Mouse (Mus musculus) liver, embryonic 12.5 days (tissue): Measurements from ENCODE around the gene Sh3pxd2a. TPM values are rescaled to one million over a fixed set of nuclear protein-coding genes. Genes with fewer than 3 reads are reported as not detected.

Experiments
- ATAC-seq: fragments of 200-750 bp; cut with Nextera tagmentation; 2 replicates; pipeline ENCODE4 v1.8.0; 2017; ENCODE audit warnings: moderate number of reproducible peaks, mild to moderate bottlenecking, moderate library complexity
- H3K27ac ChIP-seq: fragments of 300-500 bp; sonication (generic); 2 replicates; pipeline ENCODE4 v1.5.1; 2016; ENCODE audit warnings: mild to moderate bottlenecking
- H3K27me3 ChIP-seq: fragments of 300-500 bp; sonication (generic); replicated peaks from 2 replicates; pipeline ENCODE4 v1.6.1; 2016; ENCODE audit warnings: mild to moderate bottlenecking, moderate library complexity
- H3K36me3 ChIP-seq: fragments of 300-500 bp; sonication (generic); 2 replicates; pipeline ENCODE4 v1.6.1; 2016; ENCODE audit warnings: mild to moderate bottlenecking, moderate library complexity
- H3K4me1 ChIP-seq: fragments of 300-500 bp; sonication (generic); 2 replicates; pipeline ENCODE4 v1.6.1; 2016
- H3K4me2 ChIP-seq: fragments of 300-500 bp; sonication (generic); 2 replicates; pipeline ENCODE4 v1.6.1; 2016; ENCODE audit warnings: mild to moderate bottlenecking, moderate library complexity
- H3K4me3 ChIP-seq: fragments of 300-500 bp; sonication (generic); 2 replicates; pipeline ENCODE4 v1.5.1; 2016; ENCODE audit warnings: mild to moderate bottlenecking, moderate library complexity
- H3K9ac ChIP-seq: fragments of 300-500 bp; sonication (generic); 2 replicates; pipeline ENCODE4 v1.6.1; 2016; ENCODE audit warnings: mild to moderate bottlenecking, moderate library complexity
- H3K9me3 ChIP-seq: fragments of 300-500 bp; sonication (generic); replicated peaks from 2 replicates; pipeline ENCODE4 v1.6.1; 2016; ENCODE audit warnings: mild to moderate bottlenecking, moderate library complexity
- WGBS: fragments of 180-500 bp; shearing (Covaris S2); methylation state at CpG from one replicate; pipeline ENCODE4 v1.1.7; 2016; ENCODE audit not compliant: insufficient replicate concordance; 5-methylcytosine and 5-hydroxymethylcytosine counted together
- polyA plus RNA-seq: library from polyadenylated mRNA; unstranded; fragments of >200 nt; fragmentation: Nextera tagmentation; extraction: Ambion mirVana; gene quantifications from 2 replicates; pipeline ENCODE4 v1.2.1, GENCODE M21; 2016

Gene Sh3pxd2a
- polyA plus RNA-seq, 1 experiment from 2014 or later: 1.1 TPM

GRCm38 (mm10) chr19:47222841-47223557 is 241.2 kb downstream of the Sh3pxd2a start:
- H3K27ac ChIP-seq: no peak overlapping the region
- 55% methylated on average over 15 of the region's 15 CpGs for WGBS
- no peaks in the 10 kb centered on the region for H3K36me3 ChIP-seq
- H3K4me1 ChIP-seq: peaks cover 10% of the 10 kb centered on the region; the same call in 1 of the 2 replicates
- no peak for ATAC-seq
- H3K27me3 ChIP-seq: peaks cover 3% of the 10 kb centered on the region; the same call in 1 of the 2 replicates
- no peak overlapping the region for H3K4me3 ChIP-seq
- no peak overlapping the region for H3K4me2 ChIP-seq
- H3K9ac ChIP-seq: no peak overlapping the region
- no peaks in the 10 kb centered on the region for H3K9me3 ChIP-seq

- no peaks in the 10 kb centered on the region for H3K9me3 ChIP-seq
- ATAC-seq: no peak
- peaks cover 10% of the 10 kb centered on the region; the same call in 1 of the 2 replicates for H3K4me1 ChIP-seq
- H3K4me3 ChIP-seq: no peak overlapping the region
- no peaks in the 10 kb centered on the region for H3K36me3 ChIP-seq
- H3K4me2 ChIP-seq: no peak overlapping the region
- H3K27me3 ChIP-seq: peaks cover 3% of the 10 kb centered on the region; the same call in 1 of the 2 replicates
- WGBS: 69% methylated on average over 8 of the region's 8 CpGs
- H3K9ac ChIP-seq: no peak overlapping the region
- H3K27ac ChIP-seq: no peak overlapping the region
These were observed 241.9 kb downstream of the Sh3pxd2a start for GRCm38 (mm10) chr19:47222154-47222840.

- no peak for ATAC-seq
- Histone ChIP-seq H3K27me3 (peaks cover 3% of the 10 kb centered on the region; the same call in 1 of the 2 replicates), H3K4me1 (peaks cover 10% of the 10 kb centered on the region; the same call in 1 of the 2 replicates), H3K36me3 (no peaks in the 10 kb centered on the region), H3K4me2 (no peak overlapping the region), H3K9me3 (no peaks in the 10 kb centered on the region), H3K27ac (no peak overlapping the region), H3K9ac (no peak overlapping the region), H3K4me3 (no peak overlapping the region)
- WGBS: 72% methylated on average over 7 of the region's 7 CpGs
These were observed 242.6 kb downstream of the Sh3pxd2a start for GRCm38 (mm10) chr19:47221500-47222153.

- WGBS: 60% methylated on average over 4 of the region's 4 CpGs
These were observed 243.2 kb downstream of the Sh3pxd2a start for GRCm38 (mm10) chr19:47221006-47221405.

GRCm38 (mm10) chr19:47220232-47220631 is 244.0 kb downstream of the Sh3pxd2a start:
- WGBS: 73% methylated on average over 2 of the region's 2 CpGs
- H3K4me2 ChIP-seq: no peak overlapping the region
- no peaks in the 10 kb centered on the region for H3K9me3 ChIP-seq
- H3K36me3 ChIP-seq: no peaks in the 10 kb centered on the region
- H3K9ac ChIP-seq: no peak overlapping the region
- H3K4me3 ChIP-seq: no peak overlapping the region
- no peak for ATAC-seq
- peaks cover 10% of the 10 kb centered on the region; the same call in 1 of the 2 replicates for H3K4me1 ChIP-seq
- H3K27me3 ChIP-seq: peaks cover 3% of the 10 kb centered on the region; the same call in 1 of the 2 replicates
- no peak overlapping the region for H3K27ac ChIP-seq

More at GRCm38 (mm10) chr19:47221006-47221405, 243.2 kb downstream of the Sh3pxd2a start:
- ATAC-seq: no peak
- H3K27me3 ChIP-seq: peaks cover 3% of the 10 kb centered on the region; the same call in 1 of the 2 replicates
- H3K9ac ChIP-seq: no peak overlapping the region
- H3K4me3 ChIP-seq: no peak overlapping the region
- no peak overlapping the region for H3K27ac ChIP-seq
- no peaks in the 10 kb centered on the region for H3K9me3 ChIP-seq
- no peak overlapping the region for H3K4me2 ChIP-seq
- peaks cover 10% of the 10 kb centered on the region; the same call in 1 of the 2 replicates for H3K4me1 ChIP-seq
- H3K36me3 ChIP-seq: no peaks in the 10 kb centered on the region

GRCm38 (mm10) chr19:47219622-47220021 is 244.6 kb downstream of the Sh3pxd2a start:
- WGBS: 51% methylated on average over 4 of the region's 4 CpGs

GRCm38 (mm10) chr19:47216766-47217165 is 247.4 kb downstream of the Sh3pxd2a start:
- Histone ChIP-seq H3K9ac (no peak overlapping the region), H3K27ac (no peak overlapping the region), H3K4me2 (no peak overlapping the region), H3K4me3 (no peak overlapping the region), H3K4me1 (peaks cover 10% of the 10 kb centered on the region; the same call in 1 of the 2 replicates), H3K9me3 (no peaks in the 10 kb centered on the region), H3K27me3 (no peaks in the 10 kb centered on the region; the same call in 1 of the 2 replicates), H3K36me3 (no peaks in the 10 kb centered on the region)
- ATAC-seq: no peak
- WGBS: 66% methylated on average over 5 of the region's 5 CpGs

More at GRCm38 (mm10) chr19:47219622-47220021, 244.6 kb downstream of the Sh3pxd2a start:
- H3K27me3 ChIP-seq: peaks cover 3% of the 10 kb centered on the region; the same call in 1 of the 2 replicates
- H3K4me1 ChIP-seq: peaks cover 10% of the 10 kb centered on the region; the same call in 1 of the 2 replicates
- H3K27ac ChIP-seq: no peak overlapping the region
- H3K36me3 ChIP-seq: no peaks in the 10 kb centered on the region
- H3K9ac ChIP-seq: no peak overlapping the region
- H3K4me2 ChIP-seq: no peak overlapping the region
- peak; percentile 51; the same call in 1 of the 2 replicates for ATAC-seq
- no peaks in the 10 kb centered on the region for H3K9me3 ChIP-seq
- H3K4me3 ChIP-seq: no peak overlapping the region

- ATAC-seq: no peak
- no peaks in the 10 kb centered on the region for H3K27me3 ChIP-seq
- H3K36me3 ChIP-seq: no peaks in the 10 kb centered on the region
- no peak overlapping the region for H3K4me3 ChIP-seq
- no peaks in the 10 kb centered on the region for H3K9me3 ChIP-seq
- H3K4me2 ChIP-seq: no peak overlapping the region
- H3K4me1 ChIP-seq: no peaks in the 10 kb centered on the region
- no peak overlapping the region for H3K27ac ChIP-seq
- H3K9ac ChIP-seq: no peak overlapping the region
- WGBS: 40% methylated on average over 1 of the region's 1 CpGs
These were observed 250.7 kb downstream of the Sh3pxd2a start for GRCm38 (mm10) chr19:47213470-47213869.

- WGBS: 68% methylated on average over 7 of the region's 7 CpGs
- Histone ChIP-seq H3K27me3 (no peaks in the 10 kb centered on the region), H3K4me1 (no peaks in the 10 kb centered on the region), H3K9ac (no peak overlapping the region), H3K4me3 (no peak overlapping the region), H3K27ac (no peak overlapping the region), H3K4me2 (no peak overlapping the region), H3K36me3 (no peaks in the 10 kb centered on the region), H3K9me3 (no peaks in the 10 kb centered on the region)
- no peak for ATAC-seq
These were observed 251.8 kb downstream of the Sh3pxd2a start for GRCm38 (mm10) chr19:47212401-47212800.

GRCm38 (mm10) chr19:47211609-47212312 is 252.4 kb downstream of the Sh3pxd2a start:
- H3K4me3 ChIP-seq: no peak overlapping the region
- 66% methylated on average over 10 of the region's 10 CpGs for WGBS
- H3K9ac ChIP-seq: no peak overlapping the region
- no peak overlapping the region for H3K27ac ChIP-seq
- no peaks in the 10 kb centered on the region for H3K36me3 ChIP-seq
- H3K27me3 ChIP-seq: no peaks in the 10 kb centered on the region
- ATAC-seq: no peak
- H3K4me1 ChIP-seq: no peaks in the 10 kb centered on the region
- no peak overlapping the region for H3K4me2 ChIP-seq
- H3K9me3 ChIP-seq: no peaks in the 10 kb centered on the region

GRCm38 (mm10) chr19:47210432-47210831 is 253.8 kb downstream of the Sh3pxd2a start:
- Histone ChIP-seq H3K4me3 (no peak overlapping the region), H3K4me2 (no peak overlapping the region), H3K4me1 (no peaks in the 10 kb centered on the region), H3K27ac (no peak overlapping the region), H3K9me3 (no peaks in the 10 kb centered on the region), H3K27me3 (no peaks in the 10 kb centered on the region), H3K36me3 (no peaks in the 10 kb centered on the region), H3K9ac (no peak overlapping the region)
- ATAC-seq: no peak
- WGBS: 70% methylated on average over 4 of the region's 4 CpGs
